Mouse (Mus musculus): Measurements from ENCODE around the gene Rab31. TPM values are rescaled to one million over a fixed set of nuclear protein-coding genes. Genes with fewer than 3 reads are reported as not detected.

Rab31 gene
- total RNA-seq, 2 experiments from 2014 or later = 50.2 to 51.1 TPM

Other genes with a start within 250 kb of the Rab31 start
- gene Tmem232, start 232.0 kb downstream of the Rab31 start, total RNA-seq (2021) = 1 to 10 TPM; 1.9 to 2.5 TPM
- gene Vapa, start 159.2 kb downstream of the Rab31 start, total RNA-seq (2021) = 100 to 1,000 TPM; 149 TPM
- gene Txndc2, start 130.6 kb downstream of the Rab31 start, total RNA-seq (2021) = not detected
- 10 to 100 TPM; 36.3 to 45.4 TPM for gene Ppp4r1, start 9.8 kb upstream of the Rab31 start, total RNA-seq (2021)
- gene Ralbp1, start 113.0 kb upstream of the Rab31 start, total RNA-seq (2021) = 10 to 100 TPM; 66.9 to 74.0 TPM
- 10 to 100 TPM; 21.1 to 27.3 TPM for gene Twsg1, start 178.5 kb upstream of the Rab31 start, total RNA-seq (2021)

All from left cerebral cortex, adult 18-20 months (tissue).